Mouse (Mus musculus) intestine, embryonic 14.5 days (tissue): ENCODE measurements at regions not wholly inside any gene's neighbourhood (a gene's known extent, or its start where the extent isn't known, plus 50 kb on each side); places are given as distances from the start of the nearest gene placed in this dataset.

Experiments used
- ATAC-seq: fragments of 200-750 bp; cut with Nextera tagmentation; replicated peaks from 2 replicates; pipeline ENCODE4 v1.8.0; 2017; ENCODE audit warnings: low read depth, moderate number of reproducible peaks, moderate TSS enrichment, moderate library complexity; ENCODE audit not compliant: low FRiP score, low TSS enrichment
- DNase-seq: peaks from one replicate; pipeline ENCODE4 v3.0.0-alpha.2; 2018; ENCODE audit warnings: low spot score
- H3K27ac ChIP-seq: fragments of 300-500 bp; sonication (generic); 2 replicates; pipeline ENCODE4 v1.5.1; 2014; ENCODE audit warnings: low read depth, mild to moderate bottlenecking, control low read depth
- H3K27me3 ChIP-seq: fragments of 300-500 bp; sonication (generic); replicated peaks from 2 replicates; pipeline ENCODE4 v1.6.1; 2014; ENCODE audit warnings: low read length, control low read depth; ENCODE audit not compliant: control insufficient read depth, insufficient read depth
- H3K36me3 ChIP-seq: fragments of 300-500 bp; sonication (generic); 2 replicates; pipeline ENCODE4 v1.6.1; 2014; ENCODE audit warnings: low read length, control low read depth; ENCODE audit not compliant: control insufficient read depth, insufficient read depth
- H3K4me1 ChIP-seq: fragments of 300-500 bp; sonication (generic); replicated peaks from 2 replicates; pipeline ENCODE4 v1.6.1; 2014; ENCODE audit warnings: low read length, control low read depth, mixed read lengths; ENCODE audit not compliant: control insufficient read depth, insufficient read depth
- H3K4me2 ChIP-seq: fragments of 300-500 bp; sonication (generic); 2 replicates; pipeline ENCODE4 v1.6.1; 2014; ENCODE audit warnings: low read length
- H3K4me3 ChIP-seq: fragments of 300-500 bp; sonication (generic); 2 replicates; pipeline ENCODE4 v1.5.1; 2014; ENCODE audit warnings: low read depth, low read length, control low read depth, mixed read lengths
- H3K9ac ChIP-seq: fragments of 300-500 bp; sonication (generic); 2 replicates; pipeline ENCODE4 v1.6.1; 2014; ENCODE audit warnings: mild to moderate bottlenecking, low read length
- H3K9me3 ChIP-seq: fragments of 300-500 bp; sonication (generic); 2 replicates; pipeline ENCODE4 v1.6.1; 2016; ENCODE audit warnings: low read length, control low read depth; ENCODE audit not compliant: control insufficient read depth
- WGBS: fragments of 180-500 bp; shearing (Covaris S2); extraction: QIAGEN DNeasy Blood & Tissue Kit; methylation state at CpG from one replicate; pipeline ENCODE4 v1.1.7; 2014; 5-methylcytosine and 5-hydroxymethylcytosine counted together

DNA sequence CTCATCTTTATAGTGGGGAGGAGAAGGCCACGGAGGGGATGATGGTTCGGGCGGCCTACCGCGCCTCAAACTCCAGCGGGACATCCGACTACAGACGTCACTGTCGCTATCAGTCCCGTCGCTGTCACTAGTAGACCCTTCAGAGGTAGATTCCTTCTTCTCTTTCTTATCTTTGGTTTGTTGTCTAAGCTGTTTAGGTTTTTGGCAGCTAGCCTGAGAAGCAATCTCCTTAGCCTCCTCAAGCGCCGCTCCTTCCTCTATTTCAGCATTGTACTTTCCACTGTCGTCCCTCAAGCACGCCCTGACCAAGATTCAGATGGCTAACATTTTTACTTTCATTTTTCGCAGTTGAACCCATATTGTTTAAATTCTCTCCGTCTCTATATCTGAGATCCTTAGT, 76.7 kb upstream of the Tmem150c start:
- Histone ChIP-seq H3K4me2 (no peak overlapping the region), H3K4me3 (no peak overlapping the region), H3K27ac (no peak overlapping the region), H3K36me3 (no peaks in the 10 kb centered on the region), H3K27me3 (no peaks in the 10 kb centered on the region), H3K9me3 (no peaks in the 10 kb centered on the region), H3K9ac (no peak overlapping the region), H3K4me1 (no peaks in the 10 kb centered on the region)
- ATAC-seq: no peak
- DNase-seq: no peak
- WGBS: 90% methylated on average over 17 of the region's 17 CpGs

DNA sequence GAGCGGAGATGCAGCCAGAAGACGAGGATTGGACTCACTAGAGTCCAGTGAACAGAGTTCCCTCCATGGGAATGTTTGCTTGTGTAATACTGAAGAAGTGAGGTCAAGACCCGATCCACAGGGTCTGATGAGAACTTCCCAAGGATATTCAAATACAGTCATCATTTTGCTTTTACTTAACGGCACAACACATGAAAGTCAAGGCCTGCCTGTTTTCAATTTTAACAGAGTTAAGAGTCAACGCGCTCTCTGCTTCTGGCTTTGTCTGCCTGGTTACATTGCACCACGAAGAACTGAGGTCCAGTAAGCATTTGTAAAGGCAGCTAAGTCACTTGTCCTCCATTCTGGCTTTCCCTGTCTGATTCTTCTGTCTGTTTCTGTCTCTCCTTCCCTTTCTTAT, 72.5 kb upstream of the Tmem150c start:
- no peaks in the 10 kb centered on the region for H3K9me3 ChIP-seq
- H3K9ac ChIP-seq: no peak overlapping the region
- H3K4me2 ChIP-seq: no peak overlapping the region
- ATAC-seq (no peak), DNase-seq (no peak)
- H3K4me1 ChIP-seq: no peaks in the 10 kb centered on the region
- 80% methylated on average over 7 of the region's 7 CpGs for WGBS
- no peaks in the 10 kb centered on the region for H3K27me3 ChIP-seq
- no peak overlapping the region for H3K4me3 ChIP-seq
- no peaks in the 10 kb centered on the region for H3K36me3 ChIP-seq
- no peak overlapping the region for H3K27ac ChIP-seq

- Histone ChIP-seq H3K9ac (no peak overlapping the region), H3K36me3 (no peaks in the 10 kb centered on the region), H3K9me3 (no peaks in the 10 kb centered on the region), H3K4me1 (no peaks in the 10 kb centered on the region), H3K27me3 (no peaks in the 10 kb centered on the region), H3K27ac (no peak overlapping the region), H3K4me2 (no peak overlapping the region), H3K4me3 (no peak overlapping the region)
- ATAC-seq: no peak
- DNase-seq: no peak
- 76% methylated on average over 11 of the region's 11 CpGs for WGBS
Observed at GRCm38 (mm10) chr5:100231574-100231973, 72.0 kb upstream of the Tmem150c start.

DNA sequence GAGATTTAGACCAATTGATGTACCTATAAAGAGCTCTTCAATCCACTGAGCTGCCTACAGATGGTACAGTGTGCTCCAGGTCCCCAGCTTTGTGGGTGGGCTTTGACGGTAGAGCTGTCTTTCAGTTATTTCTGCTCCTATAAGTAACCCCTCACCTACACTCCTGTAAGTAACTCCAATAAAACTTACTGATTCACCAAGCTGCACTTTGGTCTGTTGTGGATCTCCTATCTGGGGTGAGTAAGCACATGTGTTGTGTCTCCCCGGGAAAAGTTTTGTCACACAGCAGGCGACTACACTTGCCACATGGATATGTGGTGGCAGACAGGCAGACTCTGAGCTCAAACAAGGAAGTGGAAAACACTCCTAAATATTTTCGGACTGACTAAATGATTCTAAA, 70.4 kb upstream of the Tmem150c start:
- no peaks in the 10 kb centered on the region for H3K27me3 ChIP-seq
- WGBS: 79% methylated on average over 4 of the region's 4 CpGs
- no peak overlapping the region for H3K4me3 ChIP-seq
- no peaks in the 10 kb centered on the region for H3K36me3 ChIP-seq
- DNase-seq (no peak), ATAC-seq (no peak)
- no peaks in the 10 kb centered on the region for H3K9me3 ChIP-seq
- H3K4me2 ChIP-seq: no peak overlapping the region
- no peak overlapping the region for H3K27ac ChIP-seq
- no peak overlapping the region for H3K9ac ChIP-seq
- H3K4me1 ChIP-seq: no peaks in the 10 kb centered on the region

DNA sequence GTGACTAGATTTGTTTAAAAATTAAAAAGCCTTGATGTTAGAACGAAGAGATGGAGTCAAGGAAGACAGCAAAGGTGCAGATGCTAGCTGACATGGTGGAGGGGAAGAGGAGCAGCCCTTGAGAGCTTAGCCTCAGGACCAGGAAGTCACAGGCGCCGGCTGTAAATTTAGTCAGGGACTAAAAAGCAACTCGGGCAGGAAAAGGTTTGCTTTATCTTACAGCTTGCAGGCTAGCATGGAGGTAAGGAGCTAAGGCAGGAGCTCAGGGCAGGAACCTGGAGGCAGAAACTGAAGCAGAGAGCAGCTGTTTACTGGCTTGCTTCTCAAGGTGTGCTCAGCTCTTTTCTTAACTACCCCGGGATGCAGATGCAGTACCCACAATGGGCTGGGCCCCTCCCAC, 68.3 kb upstream of the Tmem150c start:
- no peaks in the 10 kb centered on the region for H3K27me3 ChIP-seq
- H3K9me3 ChIP-seq: no peaks in the 10 kb centered on the region
- H3K4me1 ChIP-seq: no peaks in the 10 kb centered on the region
- no peak overlapping the region for H3K4me2 ChIP-seq
- no peak overlapping the region for H3K27ac ChIP-seq
- H3K36me3 ChIP-seq: no peaks in the 10 kb centered on the region
- DNase-seq (no peak), ATAC-seq (no peak)
- H3K9ac ChIP-seq: no peak overlapping the region
- 60% methylated on average over 5 of the region's 5 CpGs for WGBS
- H3K4me3 ChIP-seq: no peak overlapping the region

- no peak overlapping the region for H3K27ac ChIP-seq
- no peaks in the 10 kb centered on the region for H3K9me3 ChIP-seq
- no peaks in the 10 kb centered on the region for H3K36me3 ChIP-seq
- no peak overlapping the region for H3K4me2 ChIP-seq
- no peak for ATAC-seq
- 72% methylated on average over 17 of the region's 17 CpGs for WGBS
- H3K4me1 ChIP-seq: no peaks in the 10 kb centered on the region
- H3K27me3 ChIP-seq: no peaks in the 10 kb centered on the region
- H3K4me3 ChIP-seq: no peak overlapping the region
- H3K9ac ChIP-seq: no peak overlapping the region
- no peak for DNase-seq
Observed at GRCm38 (mm10) chr5:100226571-100227235, 67.1 kb upstream of the Tmem150c start.

- no peaks in the 10 kb centered on the region; the same call in 1 of the 2 replicates for H3K4me1 ChIP-seq
- H3K4me3 ChIP-seq: no peak overlapping the region
- WGBS: 65% methylated on average over 7 of the region's 7 CpGs
Observed at GRCm38 (mm10) chr5:100225491-100225890, 65.9 kb upstream of the Tmem150c start.

DNA sequence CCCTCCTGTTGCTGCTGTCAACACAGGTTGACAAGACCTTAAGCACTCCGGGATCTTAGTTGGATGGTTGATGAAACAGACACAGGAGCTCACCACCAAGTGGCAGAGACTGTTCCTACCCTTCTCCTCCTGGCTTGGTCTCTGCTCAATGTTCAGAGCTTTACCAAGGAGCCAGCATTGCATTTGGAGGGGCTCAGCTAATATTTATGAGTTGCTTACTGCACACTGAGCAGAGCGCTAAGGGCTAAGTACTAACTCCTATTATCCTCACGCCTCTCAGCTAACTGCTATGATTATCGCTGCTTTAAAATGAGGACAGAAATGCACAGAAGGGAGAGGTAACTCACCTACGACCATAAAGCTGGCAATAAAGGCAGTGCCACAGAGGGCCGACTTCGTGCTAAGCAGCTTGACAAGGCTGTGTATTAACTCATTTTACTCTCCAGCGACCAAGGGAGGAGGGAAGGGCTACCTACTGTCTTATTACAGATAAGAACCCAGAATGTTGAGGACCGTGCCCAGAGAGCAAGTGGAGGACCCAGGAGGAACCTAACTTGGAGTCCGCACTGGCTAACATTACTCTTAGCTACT, 65.3 kb upstream of the Tmem150c start:
- Histone ChIP-seq H3K9ac (no peak overlapping the region), H3K9me3 (no peaks in the 10 kb centered on the region), H3K27ac (no peak overlapping the region; the same call in 1 of the 2 replicates), H3K36me3 (no peaks in the 10 kb centered on the region), H3K27me3 (no peaks in the 10 kb centered on the region), H3K4me3 (no peak overlapping the region), H3K4me1 (no peaks in the 10 kb centered on the region; the same call in 1 of the 2 replicates), H3K4me2 (no peak overlapping the region)
- no peak; the same call in 1 of the 2 replicates for ATAC-seq
- WGBS: 62% methylated on average over 10 of the region's 10 CpGs
- no peak for DNase-seq

More at GRCm38 (mm10) chr5:100225491-100225890, 65.9 kb upstream of the Tmem150c start:
- no peaks in the 10 kb centered on the region for H3K9me3 ChIP-seq
- ATAC-seq (peak; percentile 67), DNase-seq (no peak)
- no peak overlapping the region for H3K9ac ChIP-seq
- H3K36me3 ChIP-seq: no peaks in the 10 kb centered on the region
- H3K27me3 ChIP-seq: no peaks in the 10 kb centered on the region
- no peak overlapping the region for H3K27ac ChIP-seq
- H3K4me2 ChIP-seq: no peak overlapping the region

DNA sequence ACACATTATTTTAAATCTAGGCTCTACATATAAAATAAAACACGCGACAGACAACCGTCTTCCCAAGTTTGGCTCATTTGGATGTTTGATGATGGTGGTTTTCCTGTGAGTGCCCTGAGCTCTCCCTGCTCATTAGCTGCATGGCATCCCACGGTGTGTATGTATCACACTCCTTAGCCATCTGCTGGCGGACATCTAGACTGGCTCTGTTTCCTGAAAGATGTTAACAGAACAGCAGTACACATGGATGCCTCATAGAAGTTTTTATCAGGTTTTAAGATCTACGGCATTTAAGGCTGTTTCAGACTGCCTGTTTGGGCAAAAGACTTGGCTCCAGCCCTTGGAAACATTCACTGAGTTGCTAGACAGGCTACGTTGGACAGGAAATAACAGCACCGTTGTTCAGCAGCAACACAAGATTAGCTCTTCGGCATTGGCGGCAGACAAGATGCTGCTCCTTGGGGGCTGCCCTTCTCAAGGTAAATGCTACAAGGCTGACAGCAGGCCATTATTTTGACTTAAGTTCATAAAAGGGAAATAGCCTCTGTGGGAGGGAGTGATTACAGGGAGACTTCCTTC, 61.5 kb upstream of the Tmem150c start:
- Histone ChIP-seq H3K4me1 (no peaks in the 10 kb centered on the region; the same call in 1 of the 2 replicates), H3K27ac (no peak overlapping the region), H3K4me2 (no peak overlapping the region), H3K36me3 (no peaks in the 10 kb centered on the region), H3K4me3 (no peak overlapping the region), H3K9ac (no peak overlapping the region), H3K27me3 (no peaks in the 10 kb centered on the region), H3K9me3 (no peaks in the 10 kb centered on the region)
- WGBS: 55% methylated on average over 10 of the region's 10 CpGs
- ATAC-seq (no peak), DNase-seq (no peak)
